Mouse (Mus musculus) c-Kit-positive CD71-negative TER-119-negative erythroid progenitor cells, embryonic 14.5 days (primary cell): ENCODE data around the gene Khk.
"Not testable (repeated sequence)": the region's sequence is repeated elsewhere in the genome, so short reads cannot be mapped to it uniquely, and the experiment has no call there.

Experiments
- DNase-seq: peaks from one replicate; pipeline ENCODE4 v3.0.0-alpha.2; 2013; ENCODE audit warnings: low read depth

Gene Khk

GRCm38 (mm10) chr5:30921256-30922033 lies at the start of gene Khk:
Gene Khk, plus strand, starts transcription at chr5:30921431.
- DNase-seq: peak; percentile 88

- DNase-seq: no peak
Measured at GRCm38 (mm10) chr5:30872574-30872973, 48.7 kb upstream of the Khk start.

- no peak for DNase-seq
Measured at GRCm38 (mm10) chr5:30874365-30874764, 46.9 kb upstream of the Khk start.

GRCm38 (mm10) chr5:30878616-30879015 lies 42.6 kb upstream of the Khk start:
- no peak for DNase-seq

GRCm38 (mm10) chr5:30879347-30879943 lies 41.8 kb upstream of the Khk start:
- no peak for DNase-seq

- not testable (repeated sequence) for DNase-seq
Measured at GRCm38 (mm10) chr5:30881839-30882238, 39.4 kb upstream of the Khk start.

- DNase-seq: no peak
Measured at GRCm38 (mm10) chr5:30886209-30886608, 35.0 kb upstream of the Khk start.

GRCm38 (mm10) chr5:30886731-30887130 lies 34.5 kb upstream of the Khk start:
- no peak for DNase-seq

GRCm38 (mm10) chr5:30887331-30887761 lies 33.9 kb upstream of the Khk start:
- DNase-seq: peak; percentile 71

- DNase-seq: peak; percentile 94
Measured at GRCm38 (mm10) chr5:30887858-30888336, 33.3 kb upstream of the Khk start.

GRCm38 (mm10) chr5:30888337-30889087 lies 32.7 kb upstream of the Khk start, which contains the start of gene Agbl5:
Gene Agbl5, plus strand, starts transcription at chr5:30888694.
- DNase-seq: peak; percentile 82

- no peak for DNase-seq
Measured at GRCm38 (mm10) chr5:30889088-30889754, 32.0 kb upstream of the Khk start.

GRCm38 (mm10) chr5:30890375-30890774 lies 30.9 kb upstream of the Khk start:
- no peak for DNase-seq

GRCm38 (mm10) chr5:30901860-30902259 lies 19.4 kb upstream of the Khk start:
- no peak for DNase-seq

GRCm38 (mm10) chr5:30907413-30908059 lies 13.7 kb upstream of the Khk start, which contains the start of gene Ost4:
Gene Ost4, minus strand, starts transcription at chr5:30907788.
- peak; percentile 93 for DNase-seq

- DNase-seq: no peak
Measured at GRCm38 (mm10) chr5:30908426-30909299, 12.6 kb upstream of the Khk start.

- DNase-seq: no peak
Measured at GRCm38 (mm10) chr5:30909300-30909659, 12.0 kb upstream of the Khk start.

- DNase-seq: no peak
Measured at GRCm38 (mm10) chr5:30909863-30910262, 11.4 kb upstream of the Khk start.

GRCm38 (mm10) chr5:30910481-30910880 lies 10.8 kb upstream of the Khk start:
- no peak for DNase-seq

GRCm38 (mm10) chr5:30912156-30912555 lies 9.1 kb upstream of the Khk start:
- DNase-seq: no peak
